Mouse (Mus musculus) heart, postnatal 0 days (tissue): ENCODE data around the gene Fhit.

Experiments used
- CTCF ChIP-seq: IDR thresholded peaks from 2 replicates; pipeline ENCODE4 v1.5.1; 2016; ENCODE audit warnings: antibody characterized with exemption, control low read depth, low read depth
- EP300 ChIP-seq: IDR thresholded peaks from 2 replicates; pipeline ENCODE4 v1.6.1; 2016; ENCODE audit warnings: antibody characterized with exemption, low read depth

DNA sequence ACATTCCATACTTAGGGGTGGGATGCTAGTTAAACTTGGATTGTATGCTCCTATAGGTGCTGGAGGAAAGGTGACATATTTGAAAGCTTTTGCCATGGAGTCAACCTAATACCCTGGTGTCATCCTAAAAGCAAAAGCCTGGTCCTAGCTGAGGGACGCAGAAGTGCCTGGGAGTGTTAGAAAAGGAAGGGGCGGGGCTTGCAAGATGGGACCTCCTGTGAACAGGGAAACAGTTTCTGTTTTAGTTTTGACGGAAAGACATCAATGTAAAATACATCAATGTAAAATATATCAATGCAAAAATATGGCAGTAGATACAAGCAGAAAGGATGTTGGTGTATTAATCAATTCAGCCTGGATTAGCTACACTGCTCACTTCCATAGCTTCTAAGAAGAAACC, 504.5 kb downstream of the Fhit start:
- TF ChIP-seq EP300: no peak
- no peak for TF ChIP-seq CTCF
